Mouse (Mus musculus) gastrocnemius, postnatal 14 days (tissue): ENCODE measurements at regions not wholly inside any gene's neighbourhood (a gene's known extent, or its start where the extent isn't known, plus 50 kb on each side); places are given as distances from the start of the nearest gene placed in this dataset.
"Not testable (repeated sequence)": the region's sequence is repeated elsewhere in the genome, so short reads cannot be mapped to it uniquely, and the experiment has no call there.

ENCODE experiments used
- DNase-seq: peaks from one replicate; pipeline ENCODE4 v3.0.0; 2021; ENCODE audit warnings: mixed read lengths
- intact Hi-C: fragments of 180-260 bp; cut with DNase I; formaldehyde crosslinking; loops from one replicate; pipeline ENCODE4 v1.15.1; 2025; ENCODE audit warnings: low total_unique reads

DNA sequence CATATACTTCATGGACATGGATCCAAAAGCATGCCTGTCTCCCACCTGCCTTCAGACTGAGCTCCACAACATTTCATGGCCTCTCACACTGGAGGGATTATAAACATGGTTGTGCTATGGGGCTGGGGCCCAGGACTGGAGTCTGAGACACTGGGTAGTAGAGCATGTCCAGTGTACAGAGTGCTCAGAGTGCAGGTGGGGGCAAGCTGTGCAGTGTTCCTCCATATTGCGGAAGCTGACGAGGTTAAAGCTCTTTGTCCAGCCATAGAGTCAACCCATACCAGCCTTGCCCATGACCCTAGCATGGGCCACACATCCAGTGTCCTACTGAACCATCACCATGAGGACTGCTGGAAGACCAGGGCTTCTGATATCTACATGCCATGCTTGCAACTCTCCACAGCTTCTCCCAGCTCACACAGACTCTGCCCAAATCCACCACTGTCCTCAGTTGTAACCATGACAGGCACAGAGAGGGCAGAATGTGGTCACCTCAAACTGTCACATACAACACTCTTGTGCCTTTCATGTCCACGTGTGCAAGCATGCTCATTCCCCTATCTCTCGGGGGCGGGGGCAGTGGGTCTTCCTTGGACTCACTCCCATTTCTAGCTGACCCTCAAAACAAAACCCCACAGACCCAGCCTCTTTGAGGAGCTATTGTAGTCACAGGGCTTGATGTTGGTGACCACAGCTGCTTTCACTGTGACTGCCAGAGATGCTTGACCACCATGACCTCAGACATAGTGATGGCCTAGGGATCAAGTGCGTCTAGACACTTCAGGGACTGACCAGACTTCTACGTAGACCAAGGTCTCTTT is 55.9 kb downstream of the Tmem121 start:
- DNase-seq, result no peak
- intact Hi-C loops, result no loop called here

DNA sequence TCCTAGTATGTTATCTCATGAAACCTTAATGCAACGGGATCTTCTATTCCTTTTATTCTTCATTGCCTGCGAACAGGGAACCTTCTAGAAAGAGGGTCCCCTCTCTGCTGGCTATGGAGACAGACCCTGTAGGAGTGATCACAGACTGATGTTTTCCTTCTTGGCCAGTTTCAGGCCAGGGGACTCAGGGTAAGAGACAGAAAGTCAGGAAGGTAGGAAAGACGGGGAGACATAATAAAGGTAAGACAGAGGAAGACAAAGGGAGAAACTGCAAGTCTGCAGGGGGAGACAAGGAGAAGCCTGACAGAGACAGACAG is 56.4 kb downstream of the Tmem121 start:
- intact Hi-C loops, result no loop called here
- DNase-seq, result no peak

DNA sequence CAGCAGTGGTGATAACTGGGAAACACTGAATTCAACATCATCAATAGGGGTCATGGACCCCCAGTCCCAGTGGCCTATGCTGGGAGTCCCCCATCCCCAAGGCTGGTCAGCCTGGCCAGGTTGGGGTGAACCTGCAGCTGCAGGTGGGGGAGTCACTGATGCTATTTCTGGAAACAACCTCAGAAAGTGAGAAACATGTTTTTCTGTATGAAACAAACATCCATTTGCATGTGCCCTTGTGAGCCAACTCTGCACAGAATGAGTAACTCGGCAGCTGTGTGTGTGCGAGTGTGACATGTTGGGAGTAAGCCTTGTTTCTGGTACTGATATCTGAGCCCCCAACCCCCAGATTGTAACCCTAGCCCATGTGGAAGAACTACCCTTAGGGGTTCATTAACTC is 59.0 kb downstream of the Tmem121 start:
- intact Hi-C loops, result no loop called here
- no peak for DNase-seq

DNA sequence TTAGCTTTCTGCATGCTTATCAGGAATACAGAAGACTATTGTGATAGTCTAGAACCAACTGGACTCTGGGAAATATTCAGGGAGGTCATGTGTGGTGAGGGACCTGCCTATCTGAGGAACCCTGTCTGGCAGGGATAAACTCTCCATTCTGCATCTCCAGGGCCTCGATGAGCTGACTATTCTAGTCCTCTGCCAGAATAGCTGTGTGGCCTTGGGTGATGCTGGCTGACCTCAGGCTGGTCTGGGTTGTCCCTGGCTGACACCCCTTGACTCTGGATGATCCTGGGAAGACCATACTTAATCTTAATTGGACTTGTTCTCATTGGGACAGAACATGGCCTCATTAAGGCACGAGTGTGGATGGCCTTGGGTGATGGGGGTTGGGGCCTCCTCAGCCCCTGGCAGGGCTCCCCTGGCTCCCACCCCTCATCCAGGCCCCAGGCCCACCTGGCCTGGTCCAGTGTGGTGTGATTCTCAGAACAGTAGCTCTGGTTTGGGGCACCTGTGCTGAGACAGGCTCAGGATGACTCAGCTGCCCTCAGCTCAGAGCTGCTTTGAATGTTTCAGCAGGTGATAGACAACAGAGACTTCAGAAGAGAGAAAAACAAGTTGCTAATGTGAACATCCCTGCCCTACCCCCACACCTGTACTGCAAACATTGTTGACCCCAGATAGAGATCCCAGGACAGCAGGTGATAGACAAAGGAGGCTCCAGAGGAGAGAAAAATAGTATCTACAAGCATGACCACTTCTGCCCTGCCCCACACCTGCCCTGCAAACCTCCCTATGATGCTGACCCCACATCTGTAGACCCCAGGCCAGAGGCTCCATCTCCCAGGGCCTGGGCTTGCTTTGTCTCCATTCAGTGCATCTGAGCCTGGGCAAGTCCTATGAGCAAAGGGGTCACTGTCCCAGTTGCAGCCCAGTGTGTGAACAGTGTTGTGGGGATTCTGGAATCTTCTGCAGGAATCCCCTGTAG is 68.0 kb downstream of the Tmem121 start:
- DNase-seq, intact Hi-C loops: not testable (repeated sequence)

DNA sequence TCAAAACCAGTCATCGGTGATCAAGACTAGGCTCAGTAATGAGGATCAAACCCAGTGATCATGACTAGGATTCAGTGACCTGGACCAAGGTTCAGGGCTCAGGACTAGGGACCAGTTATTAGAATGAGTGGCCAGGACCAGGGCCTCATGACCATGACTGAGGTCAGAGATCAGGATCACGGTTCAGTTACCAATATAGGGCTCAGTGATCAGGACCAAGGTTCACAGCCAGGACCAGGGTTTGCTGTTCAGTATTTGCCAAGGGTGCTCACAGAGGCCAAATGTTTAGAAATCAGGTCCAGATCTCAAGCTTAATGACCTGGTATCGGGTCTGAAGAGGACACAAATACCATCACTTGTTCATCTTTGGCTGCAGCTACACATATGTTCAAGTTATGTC is 69.6 kb downstream of the Tmem121 start:
- intact Hi-C loops, result no loop called here
- DNase-seq, result no peak

DNA sequence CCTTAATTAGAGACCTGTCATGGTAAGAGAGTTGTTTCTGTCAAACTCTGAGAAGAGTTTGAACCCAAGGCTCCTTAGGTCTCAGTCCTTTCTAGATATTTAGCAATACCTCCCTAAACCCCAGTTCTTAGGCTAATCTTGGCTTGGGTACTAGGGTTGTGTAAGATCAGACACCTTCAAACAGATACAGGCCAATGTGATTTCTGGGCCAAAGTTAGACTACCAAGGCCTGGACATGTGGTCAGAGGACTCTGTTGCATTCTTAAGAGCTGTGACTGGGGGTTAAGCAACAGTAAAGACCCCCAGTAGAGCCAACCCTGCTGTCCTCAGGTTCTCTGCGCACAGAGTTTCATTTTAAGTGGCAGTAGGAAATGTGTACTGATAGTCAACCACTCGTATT is 70.9 kb downstream of the Tmem121 start:
- no peak for DNase-seq
- intact Hi-C loops, result no loop called here

DNA sequence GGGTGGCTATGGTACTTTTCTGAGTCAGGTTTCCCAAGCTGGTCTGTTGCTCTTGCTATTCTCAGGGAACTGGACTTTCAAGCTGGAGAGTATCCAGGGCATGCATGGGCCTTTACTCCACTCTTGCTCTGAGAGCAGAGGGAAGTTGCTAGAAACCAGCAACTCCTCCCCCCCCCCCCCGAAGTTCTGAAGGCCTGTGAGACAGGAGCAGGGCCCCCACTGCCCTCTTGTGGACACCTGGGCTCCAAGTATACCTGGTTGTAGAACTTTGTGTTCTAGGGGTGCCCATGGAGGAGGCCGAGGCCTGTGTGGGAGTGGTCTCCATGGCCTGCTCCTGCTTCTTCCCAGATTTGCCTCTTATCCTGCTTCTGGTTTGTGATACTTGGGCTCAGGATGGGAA is 71.5 kb downstream of the Tmem121 start:
- no peak for DNase-seq
- intact Hi-C loops, result no loop called here

DNA sequence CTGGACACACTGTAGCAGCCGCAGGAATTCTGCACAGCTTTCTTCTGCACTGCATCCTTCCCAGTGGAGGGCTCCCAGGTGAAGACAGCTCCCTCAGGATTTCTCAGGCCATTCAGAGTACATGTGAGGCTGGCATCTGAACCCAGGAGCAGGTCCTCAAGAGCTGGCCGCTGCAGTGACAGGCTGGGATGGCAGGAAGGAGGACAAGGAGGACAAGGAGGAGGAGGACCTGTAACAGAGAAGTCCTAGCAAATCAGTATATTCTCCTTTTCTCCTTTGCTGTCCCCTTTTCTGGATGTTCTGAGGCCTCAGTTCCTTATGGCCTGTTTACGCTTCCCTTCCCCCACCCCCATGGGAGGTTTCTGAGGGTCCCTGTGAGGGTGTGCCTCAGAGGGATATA is 73.7 kb downstream of the Tmem121 start:
- intact Hi-C loops, result no loop called here
- no peak for DNase-seq

DNA sequence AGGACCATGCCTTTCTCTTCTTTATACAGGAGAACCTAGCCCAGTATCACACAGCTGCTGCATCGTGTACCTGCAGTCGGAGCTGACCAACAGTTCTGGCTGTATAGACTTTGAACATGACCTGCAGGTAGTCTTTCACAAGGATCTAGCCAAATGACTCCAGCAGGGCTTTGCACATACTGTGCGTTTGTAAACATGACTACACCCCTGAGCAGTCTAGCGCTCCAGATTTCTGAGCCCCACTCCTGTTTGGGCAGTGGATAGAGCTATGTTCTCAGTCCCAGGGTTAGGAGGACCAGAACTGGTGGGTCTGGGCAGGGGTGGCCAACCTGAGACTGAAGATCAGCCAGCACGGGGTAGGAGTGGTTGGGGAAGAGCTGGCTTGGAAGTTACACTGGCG is 74.6 kb downstream of the Tmem121 start:
- intact Hi-C loops, result no loop called here

DNA sequence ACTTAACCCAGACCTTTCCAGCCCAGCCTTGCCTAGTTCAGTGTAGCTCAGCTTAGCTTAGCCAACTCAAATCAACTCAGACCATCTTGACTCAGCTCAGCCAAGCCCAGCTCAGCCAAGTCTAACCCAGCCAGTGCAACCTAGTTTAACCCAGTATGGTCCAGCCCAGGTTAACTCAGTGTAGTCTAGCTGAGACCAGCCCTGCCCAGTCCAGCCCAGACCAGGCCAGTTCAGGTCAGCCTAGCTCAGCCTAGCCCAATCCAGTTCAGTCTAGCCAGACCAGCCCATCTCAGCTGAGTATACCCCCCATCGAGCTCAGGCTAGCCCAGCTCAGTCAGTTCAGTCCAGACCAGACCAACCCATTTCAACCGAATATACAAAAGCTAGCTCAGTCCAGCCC is 90.2 kb downstream of the Tmem121 start:
- no peak for DNase-seq
- intact Hi-C loops, result no loop called here

More for the DNA sequence above, 74.6 kb downstream of the Tmem121 start:
- DNase-seq, result no peak

DNA sequence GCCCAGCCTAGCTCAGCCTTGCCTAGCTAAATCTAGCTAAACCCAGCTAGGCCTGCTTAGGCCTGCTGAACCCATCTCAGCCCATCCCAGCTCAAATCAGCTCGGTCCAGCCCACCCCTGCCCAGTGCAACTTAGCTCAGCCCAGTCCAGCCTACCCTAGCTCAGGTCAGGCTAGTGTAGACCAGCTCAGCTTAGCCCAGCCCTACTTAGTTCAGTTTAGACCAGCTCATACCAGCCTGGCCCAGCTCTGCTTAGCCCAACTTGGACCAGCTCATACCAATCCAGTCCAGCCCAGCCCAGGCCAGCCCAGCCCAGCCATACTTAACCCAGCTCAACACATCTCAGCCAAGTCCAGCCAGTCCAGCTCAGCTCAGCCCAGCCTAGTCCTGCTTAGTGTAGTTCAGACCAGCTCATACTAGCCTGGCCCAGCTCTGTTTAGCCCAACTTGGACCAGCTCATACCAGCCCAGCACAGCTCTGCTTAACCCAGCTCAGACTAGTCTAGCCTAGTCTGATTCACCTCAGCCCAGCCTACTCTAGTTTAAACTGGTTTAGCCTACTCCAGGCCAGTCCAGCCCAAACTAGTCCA is 90.7 kb downstream of the Tmem121 start:
- intact Hi-C loops, result no loop called here
- DNase-seq, result no peak

DNA sequence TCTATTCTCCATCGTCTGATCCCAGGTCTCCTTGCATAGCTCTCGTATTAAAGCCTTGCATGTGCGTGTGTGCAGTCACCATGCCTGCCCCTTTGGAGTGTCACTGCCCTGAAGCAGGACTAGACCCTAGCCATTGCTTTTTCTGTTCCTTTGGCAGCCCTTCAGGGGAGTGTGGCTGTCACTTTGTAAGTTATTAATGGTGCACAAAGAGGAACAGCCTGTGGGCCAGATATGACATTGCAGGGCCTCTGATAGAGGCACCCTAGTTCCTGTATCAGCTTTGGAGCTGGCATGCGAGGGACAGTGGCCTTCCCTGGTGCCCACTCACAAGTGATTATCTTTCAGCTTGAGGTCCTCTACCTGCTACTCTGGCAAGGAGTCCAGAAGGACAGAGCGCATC is 92.0 kb downstream of the Tmem121 start:
- no peak for DNase-seq
- intact Hi-C loops, result no loop called here

DNA sequence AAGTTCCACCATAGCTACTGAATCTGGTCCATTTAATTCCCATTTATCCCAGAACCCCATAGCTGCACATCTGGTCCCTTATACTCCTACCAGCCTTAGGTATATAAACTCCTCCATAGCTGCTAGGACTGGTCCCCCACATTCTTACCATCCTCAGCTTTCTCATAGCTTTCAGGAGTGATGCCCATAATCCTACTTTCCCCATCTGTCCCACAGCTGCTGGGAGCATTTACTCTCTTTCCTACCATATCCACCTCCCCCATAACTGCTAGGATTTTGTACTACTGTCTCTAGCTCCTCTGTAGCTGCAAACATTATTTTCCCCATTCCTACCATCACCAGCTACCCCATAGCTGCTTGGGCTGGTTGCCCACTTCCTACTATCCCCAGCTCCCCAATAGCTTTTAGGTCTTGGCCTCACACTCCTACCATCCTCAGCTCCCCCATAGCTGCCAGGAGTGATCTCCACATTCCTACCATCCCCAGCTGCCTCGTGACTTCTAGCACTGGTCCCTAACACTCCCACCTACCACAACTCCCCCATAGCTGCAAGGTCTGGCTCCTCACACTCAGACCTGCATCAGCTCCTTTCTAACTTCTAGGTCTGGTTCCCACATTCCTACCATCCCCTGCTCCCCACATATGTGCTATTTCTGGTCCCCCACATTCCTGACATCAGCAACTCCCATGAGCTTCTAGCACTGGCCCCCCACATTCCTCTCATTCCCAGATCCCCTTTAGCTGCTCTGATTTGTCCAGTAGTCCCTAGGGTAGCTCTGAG is 106.5 kb downstream of the Tmem121 start:
- DNase-seq, result no peak
- intact Hi-C loops, result no loop called here

DNA sequence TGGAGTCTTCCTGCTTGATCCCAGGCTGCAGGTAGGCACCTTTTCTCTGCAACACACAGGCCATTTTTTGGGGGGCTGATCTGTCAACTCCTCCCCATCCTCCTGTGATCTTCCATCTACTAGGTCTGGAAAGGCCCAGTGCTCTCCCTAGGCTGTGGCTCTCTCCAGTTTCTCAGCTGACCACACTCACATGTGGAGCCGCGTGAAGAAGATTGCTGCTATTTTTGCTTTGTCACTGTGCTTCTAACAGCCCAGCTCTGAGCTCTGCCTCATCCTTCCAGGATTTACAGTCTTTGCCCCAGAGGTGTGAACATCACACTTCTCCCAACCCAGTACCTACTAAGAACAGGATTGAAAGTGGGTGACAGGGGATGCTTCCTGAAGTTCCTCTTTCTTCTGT is 110.2 kb downstream of the Tmem121 start:
- DNase-seq, result no peak
- intact Hi-C loops, result no loop called here

DNA sequence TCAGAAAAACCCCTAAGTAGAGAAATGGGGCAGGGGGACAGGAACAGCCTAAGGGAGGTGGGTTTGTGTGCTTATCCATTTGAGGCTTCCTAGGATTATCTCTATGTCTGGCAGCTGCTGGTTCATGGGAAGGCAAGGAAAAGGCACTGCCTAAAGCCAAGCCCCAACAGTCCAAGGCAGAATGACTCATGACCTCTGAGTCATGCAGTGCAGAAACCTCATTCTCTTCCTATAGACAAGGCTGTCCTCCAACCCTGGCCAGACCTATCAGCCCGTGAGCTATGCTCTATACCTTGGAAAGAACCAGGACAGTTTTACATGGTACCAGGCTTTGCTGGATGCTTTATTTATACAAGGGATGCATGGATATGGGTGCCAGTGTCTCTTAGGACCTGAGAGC is 120.2 kb downstream of the Tmem121 start:
- intact Hi-C loops, result loop anchor here (2.0 kb wide), 1 partner anchor 19 kb away; no protein-coding TSS in a partner anchor
- DNase-seq, result no peak

DNA sequence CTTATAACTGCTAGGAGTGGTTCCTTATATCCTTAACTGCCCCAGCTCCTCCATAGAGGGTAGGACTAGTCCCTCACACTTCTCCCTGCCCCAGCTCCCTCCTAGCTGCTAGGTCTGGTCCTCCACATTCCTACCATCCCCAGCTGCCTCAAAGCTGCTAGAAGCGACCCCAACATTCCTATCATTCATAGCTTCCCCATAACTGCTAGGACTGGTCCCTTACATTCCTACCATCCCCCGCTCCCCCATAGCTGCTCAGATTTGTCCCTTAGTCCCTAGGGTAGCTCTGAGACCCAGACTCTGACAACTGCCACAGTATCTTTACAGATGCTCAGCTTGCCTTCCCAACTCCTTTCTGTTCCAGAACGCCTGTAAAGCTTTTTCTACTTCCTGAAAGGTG is 127.6 kb downstream of the Tmem121 start:
- intact Hi-C loops, result no loop called here
- DNase-seq, result no peak

DNA sequence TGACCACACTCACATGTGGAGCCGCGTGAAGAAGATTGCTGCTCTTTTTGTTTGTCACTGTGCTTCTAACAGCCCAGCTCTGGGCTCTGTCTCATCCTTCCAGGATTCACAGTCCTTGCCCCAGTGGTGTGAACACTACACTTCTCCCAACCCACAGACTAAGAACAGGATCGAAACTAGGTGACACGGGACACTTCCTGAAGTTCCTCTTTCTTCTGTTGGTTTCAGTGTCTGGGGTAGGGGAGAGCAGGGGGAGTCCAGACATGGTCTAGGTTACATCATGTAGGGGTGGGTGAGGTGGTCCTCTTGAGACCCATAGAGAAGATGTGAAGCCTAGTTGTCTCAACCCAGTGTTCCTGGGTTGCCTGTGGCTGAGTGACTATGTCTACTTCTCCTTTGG is 128.9 kb downstream of the Tmem121 start:
- intact Hi-C loops, result no loop called here
- no peak for DNase-seq

DNA sequence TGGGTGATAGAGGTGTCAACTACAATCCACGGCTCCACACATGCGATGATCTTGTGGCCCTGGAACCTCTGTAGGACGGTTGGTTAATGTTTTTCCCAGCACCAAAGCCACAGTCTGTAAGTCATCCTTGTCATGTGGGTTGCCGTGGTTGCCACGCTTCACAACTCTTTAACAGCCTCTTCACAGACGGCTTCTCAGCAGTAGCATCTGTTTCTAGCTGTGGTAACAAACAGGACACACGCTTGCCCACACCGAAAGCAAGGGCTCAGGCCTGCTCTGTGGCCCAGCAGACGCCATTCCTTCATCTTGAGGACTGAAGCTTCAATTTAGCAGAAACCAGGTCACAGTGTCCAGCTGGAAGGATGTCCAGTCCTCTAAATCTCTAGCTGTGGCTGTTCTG is 135.4 kb downstream of the Tmem121 start:
- DNase-seq, result no peak
- intact Hi-C loops, result no loop called here

DNA sequence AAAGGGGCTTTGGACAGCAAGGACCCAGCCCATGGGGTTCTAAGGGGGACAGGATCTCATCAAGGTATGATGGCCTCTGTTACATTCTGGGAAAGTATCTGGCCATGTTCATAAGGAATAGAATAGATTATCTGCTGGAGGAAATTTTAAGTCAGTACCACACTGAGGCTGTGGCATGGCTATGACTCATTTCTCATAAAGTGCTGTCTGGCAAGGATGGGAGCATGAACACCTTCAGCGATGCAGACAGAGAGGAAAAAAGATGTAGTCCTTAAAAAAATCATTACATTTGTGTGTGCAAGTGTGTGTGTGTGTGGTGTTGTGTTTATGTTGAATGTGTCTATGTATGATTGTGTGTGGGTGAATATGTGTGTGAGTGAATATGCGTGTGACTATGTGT is 136.4 kb downstream of the Tmem121 start:
- intact Hi-C loops, result no loop called here

DNA sequence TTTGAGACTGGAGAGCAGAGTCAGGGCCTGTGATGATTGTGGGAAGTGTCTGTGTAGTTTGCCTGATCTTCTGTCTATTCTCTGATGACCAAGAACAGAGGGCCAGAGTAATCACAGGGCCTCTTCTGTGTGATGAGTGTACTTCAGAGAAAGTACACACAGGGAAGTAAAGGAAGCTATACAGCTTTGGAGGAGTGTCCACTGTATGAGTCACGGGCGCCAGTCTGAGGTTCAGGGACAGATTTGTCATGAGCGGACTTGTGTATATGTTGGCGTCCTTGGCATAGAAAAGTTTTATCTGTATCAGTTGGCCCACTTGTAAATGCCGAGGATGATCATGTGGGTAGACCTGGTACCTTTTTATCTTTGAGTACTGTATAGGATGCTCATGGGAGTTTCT is 142.1 kb downstream of the Tmem121 start:
- intact Hi-C loops, result no loop called here
- no peak for DNase-seq

More for the DNA sequence above, 136.4 kb downstream of the Tmem121 start:
- no peak for DNase-seq
